Mouse (Mus musculus) heart, adult 18-20 months (tissue): ENCODE measurements around the gene Myo1h. TPM values are rescaled to one million over a fixed set of nuclear protein-coding genes. Genes with fewer than 3 reads are reported as not detected.

Experiments
- DNase-seq, 2 experiments: peaks; one replicate each; pipeline ENCODE4 v3.0.0; 2021 to 2022; ENCODE audit warnings: mixed read lengths in 1 of 2
- long read RNA-seq, 2 experiments: library from polyadenylated mRNA; stranded (forward); transcript quantifications; one replicate each; pipeline ENCODE4 v2.0.0; 2021
- total RNA-seq, 2 experiments: library from RNA; stranded (reverse); gene quantifications; 2 replicates each; pipeline ENCODE4 v1.2.3; 2021

Gene Myo1h
- total RNA-seq = under 1 TPM; 0.27 to 0.85 TPM
- long read RNA-seq, experiment 1 = 0 reads
- long read RNA-seq, experiment 2 = 0 reads

GRCm38 (mm10) chr5:114288874-114289273 lies at the start of gene Myo1h:
Gene Myo1h, plus strand, starts transcription at chr5:114289166.
- DNase-seq = no peak

GRCm38 (mm10) chr5:114239737-114240136 lies 49.2 kb upstream of the Myo1h start:
- DNase-seq = no peak

- DNase-seq = no peak
Measured at GRCm38 (mm10) chr5:114246465-114246864, 42.5 kb upstream of the Myo1h start.

- peak; percentile 56 to 78 for DNase-seq
Measured at GRCm38 (mm10) chr5:114248174-114248589, 40.8 kb upstream of the Myo1h start.

- no peak for DNase-seq
Measured at GRCm38 (mm10) chr5:114259495-114259894, 29.5 kb upstream of the Myo1h start.

- DNase-seq = no peak
Measured at GRCm38 (mm10) chr5:114261494-114261893, 27.5 kb upstream of the Myo1h start.

- DNase-seq = no peak
Measured at GRCm38 (mm10) chr5:114264030-114264459, 24.9 kb upstream of the Myo1h start.

- no peak for DNase-seq
Measured at GRCm38 (mm10) chr5:114264791-114265190, 24.2 kb upstream of the Myo1h start.

- DNase-seq = no peak
Measured at GRCm38 (mm10) chr5:114268646-114269045, 20.3 kb upstream of the Myo1h start.

- DNase-seq = no peak
Measured at GRCm38 (mm10) chr5:114269499-114269898, 19.5 kb upstream of the Myo1h start.

GRCm38 (mm10) chr5:114269984-114270383 lies 19.0 kb upstream of the Myo1h start:
- no peak for DNase-seq

GRCm38 (mm10) chr5:114273693-114274402 lies 15.1 kb upstream of the Myo1h start, which contains the start of gene Foxn4:
Gene Foxn4, minus strand, starts transcription at chr5:114273807.
- no peak for DNase-seq

GRCm38 (mm10) chr5:114275339-114275738 lies 13.6 kb upstream of the Myo1h start:
- no peak for DNase-seq

- DNase-seq = no peak
Measured at GRCm38 (mm10) chr5:114275991-114276390, 13.0 kb upstream of the Myo1h start.

GRCm38 (mm10) chr5:114279382-114280143 lies 9.4 kb upstream of the Myo1h start:
- DNase-seq = no peak

- no peak for DNase-seq
Measured at GRCm38 (mm10) chr5:114282346-114282745, 6.6 kb upstream of the Myo1h start.

GRCm38 (mm10) chr5:114284604-114285397 lies 4.2 kb upstream of the Myo1h start:
- DNase-seq = no peak

GRCm38 (mm10) chr5:114285398-114285700 lies 3.6 kb upstream of the Myo1h start:
- no peak for DNase-seq

GRCm38 (mm10) chr5:114286102-114286501 lies 2.9 kb upstream of the Myo1h start:
- no peak for DNase-seq

GRCm38 (mm10) chr5:114286872-114287571 lies 1.9 kb upstream of the Myo1h start:
- DNase-seq = no peak

- DNase-seq = no peak
Measured at GRCm38 (mm10) chr5:114288396-114288795, 570 bp upstream of the Myo1h start.

- DNase-seq = no peak
Measured at GRCm38 (mm10) chr5:114290004-114290403, 1.0 kb downstream of the Myo1h start.
